Mouse (Mus musculus) CH12.LX (cell line): ENCODE data around the gene Hnrnpul1.

Experiments
- MYC ChIP-seq: IDR thresholded peaks from 2 replicates; pipeline ENCODE4 v1.6.1; 2011; ENCODE audit warnings: low read depth, mild to moderate bottlenecking, improper control_type of control experiment, low read length
- NELFE ChIP-seq: IDR thresholded peaks from 2 replicates; pipeline ENCODE4 v1.6.1; 2011; ENCODE audit warnings: low read depth, low read length, improper control_type of control experiment
- POLR2A ChIP-seq: IDR thresholded peaks from 2 replicates; pipeline ENCODE4 v1.6.1; 2011; ENCODE audit warnings: low read depth, mild to moderate bottlenecking, improper control_type of control experiment, low read length
- RCOR1 ChIP-seq: conservative IDR thresholded peaks from 2 replicates; pipeline ENCODE4 v1.6.1; 2012; ENCODE audit warnings: low read depth, mild to moderate bottlenecking, inconsistent platforms, low read length, improper control_type of control experiment
- UBTF ChIP-seq: IDR thresholded peaks from 2 replicates; pipeline ENCODE4 v1.6.1; 2012; ENCODE audit warnings: low read depth, mild to moderate bottlenecking, inconsistent platforms, low read length, improper control_type of control experiment, moderate library complexity
- ZC3H11A ChIP-seq: IDR thresholded peaks from 2 replicates; pipeline ENCODE4 v1.6.1; 2012; ENCODE audit warnings: low read depth, mild to moderate bottlenecking, inconsistent platforms, low read length, improper control_type of control experiment

- TF ChIP-seq ZC3H11A: no peak
- no peak for TF ChIP-seq UBTF
- no peak for TF ChIP-seq NELFE
- TF ChIP-seq MYC: no peak
- no peak for TF ChIP-seq POLR2A
- TF ChIP-seq RCOR1: no peak
These were observed 7.7 kb downstream of the Hnrnpul1 start for GRCm38 (mm10) chr7:25746844-25747243.
